Mouse (Mus musculus) subcutaneous adipose tissue, adult 2 months (tissue): ENCODE results near the gene Baz2a. TPM values are rescaled to one million over a fixed set of nuclear protein-coding genes. Genes with fewer than 3 reads are reported as not detected.

Source experiments
- polyA plus RNA-seq: library from polyadenylated mRNA; depleted of rRNA; stranded (reverse); fragments of >200 nt; gene quantifications from 2 replicates; pipeline ENCODE4 v1.2.3, GENCODE M21; 2012; ENCODE audit warnings: low replicate concordance; rRNA removed

The Baz2a gene
- polyA plus RNA-seq: 30.0 and 38.7 TPM in 2 replicates

GRCm38 (mm10) chr10:128091564-128092505 lies at the start of gene Baz2a:
Baz2a (plus strand) TSS chr10:128091577.

GRCm38 (mm10) chr10:128058601-128059151 lies 32.7 kb upstream of the Baz2a start, which contains the start of gene Ptges3:
Ptges3 (plus strand) TSS chr10:128058954.

GRCm38 (mm10) chr10:128082880-128083421 lies 8.4 kb upstream of the Baz2a start, which contains the start of gene Atp5b:
Atp5b (plus strand) TSS chr10:128083273.

Other genes with a start within 250 kb of the Baz2a start
- not detected in 2 replicates for gene Rdh19, start 241.6 kb upstream of the Baz2a start, polyA plus RNA-seq
- gene Rdh16f2, start 225.1 kb upstream of the Baz2a start, polyA plus RNA-seq: 0.13 TPM in 1 of 2 replicates, not detected in the other
- 0.58 TPM in 1 of 2 replicates, not detected in the other for gene Rdh7, start 202.8 kb upstream of the Baz2a start, polyA plus RNA-seq
- gene Sdr9c7, start 193.1 kb upstream of the Baz2a start, polyA plus RNA-seq: not detected in 2 replicates
- gene Hsd17b6, start 84.0 kb upstream of the Baz2a start, polyA plus RNA-seq: not detected in 2 replicates
- gene Prim1, start 76.4 kb upstream of the Baz2a start, polyA plus RNA-seq: 1.9 and 7.3 TPM in 2 replicates
- gene Naca, start 56.0 kb upstream of the Baz2a start, polyA plus RNA-seq: 174 and 241 TPM in 2 replicates
- gene Ptges3, start 32.6 kb upstream of the Baz2a start, polyA plus RNA-seq: 20.8 and 56.6 TPM in 2 replicates
- gene Atp5b, start 8.3 kb upstream of the Baz2a start, polyA plus RNA-seq: 3,191 and 5,020 TPM in 2 replicates
- 179 and 228 TPM in 2 replicates for gene Rbms2, start 88.7 kb downstream of the Baz2a start, polyA plus RNA-seq
- gene Gls2, start 102.9 kb downstream of the Baz2a start, polyA plus RNA-seq: 0.66 and 2.3 TPM in 2 replicates
- gene Spryd4, start 120.2 kb downstream of the Baz2a start, polyA plus RNA-seq: 12.9 and 17.8 TPM in 2 replicates
- not detected in 2 replicates for gene Mip, start 134.3 kb downstream of the Baz2a start, polyA plus RNA-seq
- gene Timeless, start 140.5 kb downstream of the Baz2a start, polyA plus RNA-seq: 8.3 and 9.1 TPM in 2 replicates
- 0.20 and 0.22 TPM in 2 replicates for gene Apon, start 162.5 kb downstream of the Baz2a start, polyA plus RNA-seq
- 0.09 and 0.77 TPM in 2 replicates for gene Apof, start 177.1 kb downstream of the Baz2a start, polyA plus RNA-seq
- 29.1 and 44.5 TPM in 2 replicates for gene Stat2, start 179.0 kb downstream of the Baz2a start, polyA plus RNA-seq
- gene Il23a, start 207.2 kb downstream of the Baz2a start, polyA plus RNA-seq: not detected in 2 replicates
- 22.6 and 30.2 TPM in 2 replicates for gene Pan2, start 211.8 kb downstream of the Baz2a start, polyA plus RNA-seq
- 75.9 and 121 TPM in 2 replicates for gene Cnpy2, start 230.9 kb downstream of the Baz2a start, polyA plus RNA-seq
- gene Cs, start 246.2 kb downstream of the Baz2a start, polyA plus RNA-seq: 436 and 554 TPM in 2 replicates